Mouse (Mus musculus) embryo, embryonic 10.5 days (tissue): ENCODE measurements around the gene Pde10a.

Experiments
- DNase-seq: peaks from one replicate; pipeline ENCODE4 v3.0.0-alpha.2; 2015; ENCODE audit warnings: low spot score

The Pde10a gene

GRCm38 (mm10) chr17:9035561-9036348, 510.6 kb downstream of the Pde10a start:
- DNase-seq = no peak
